In the genomic region with DNA sequence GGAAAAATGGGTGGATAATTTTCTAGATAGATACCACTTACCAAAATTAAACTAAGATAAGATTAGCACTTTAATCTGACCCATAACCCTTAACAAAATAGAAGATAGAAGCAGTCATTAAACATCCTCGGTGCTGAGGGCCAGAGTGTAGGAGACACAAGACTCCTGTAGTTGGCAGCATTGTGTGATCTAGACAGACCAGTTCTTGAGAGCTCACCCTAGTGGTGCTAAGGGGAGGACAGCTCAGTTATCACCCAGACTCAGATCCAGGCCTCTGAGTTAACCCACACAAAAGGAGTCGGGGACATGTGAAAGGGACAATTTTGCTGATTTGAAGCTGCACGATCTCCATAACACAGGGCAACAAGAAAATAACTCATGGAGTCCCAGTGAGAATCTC, we compare ENCODE assay signal across 15 mouse cellular contexts.
"Had no signal": no experiment of that assay in that cellular context is flagged by ENCODE, and none has a peak within 500 bp of the region (broad histone marks: within the 10 kb centered on the region; RNA-seq: fewer than 3 reads in every experiment).

No protein-coding gene starts in this region.

- H3K9me3 ChIP-seq: limb, embryonic 13.5 days; midbrain, embryonic 10.5 days; neural tube, embryonic 15.5 days had no signal

- H3K27me3 ChIP-seq: limb, embryonic 13.5 days; neural tube, embryonic 15.5 days had no signal

- H3K9ac ChIP-seq: limb, embryonic 13.5 days; liver, embryonic 14.5 days; neural tube, embryonic 15.5 days had no signal

- H3K4me1 ChIP-seq: limb, embryonic 13.5 days; midbrain, embryonic 10.5 days; neural tube, embryonic 15.5 days had no signal

- H3K4me2 ChIP-seq: limb, embryonic 13.5 days; neural tube, embryonic 15.5 days had no signal

- ATAC-seq: lung, postnatal 0 days had no signal

- H3K36me3 ChIP-seq: limb, embryonic 13.5 days; midbrain, embryonic 10.5 days; neural tube, embryonic 15.5 days had no signal

- H3K4me3 ChIP-seq: limb, embryonic 13.5 days; midbrain, embryonic 10.5 days; myocyte; neural tube, embryonic 15.5 days had no signal

- H3K27ac ChIP-seq: limb, embryonic 13.5 days; liver, embryonic 14.5 days; midbrain, embryonic 10.5 days; neural tube, embryonic 15.5 days had no signal

- DNase-seq: kidney, adult 8-10 months; kidney, postnatal 36 days; left cerebral cortex, postnatal 4 days; lung, adult 18-20 months; lung, postnatal 4 days; midbrain, embryonic 14.5 days; right cerebral cortex, adult 18-20 months; right cerebral cortex, postnatal 25 days; thymus, postnatal 14 days had no signal
